Mouse (Mus musculus) central nervous system, embryonic 14 days (tissue): ENCODE results near the gene Prkab1. TPM values are rescaled to one million over a fixed set of nuclear protein-coding genes. Genes with fewer than 3 reads are reported as not detected.

Experiments
- polyA plus RNA-seq: library from polyadenylated mRNA; depleted of rRNA; stranded (reverse); fragments of >200 nt; gene quantifications from 2 replicates; pipeline ENCODE4 v1.2.3, GENCODE M21; 2012; rRNA removed

Prkab1 gene
- 80.3 and 81.8 TPM in 2 replicates for polyA plus RNA-seq

GRCm38 (mm10) chr5:116024327-116024739, at the start of gene Prkab1:
Gene Prkab1, minus strand, starts transcription at chr5:116024508.

Other genes starting within 250 kb of the Prkab1 start
- 10.2 and 10.6 TPM in 2 replicates for gene Cit, start 179.2 kb downstream of the Prkab1 start, polyA plus RNA-seq
- gene Tmem233, start 58.7 kb upstream of the Prkab1 start, polyA plus RNA-seq = not detected in 2 replicates